Mouse (Mus musculus) CH12.LX (cell line): ENCODE data around the gene Ube2e3.

Source experiments
- BHLHE40 ChIP-seq: IDR thresholded peaks from 2 replicates; pipeline ENCODE4 v1.6.1; 2011; ENCODE audit warnings: mild to moderate bottlenecking, low read depth, low read length, improper control_type of control experiment
- CHD1 ChIP-seq: IDR thresholded peaks from 2 replicates; pipeline ENCODE4 v1.6.1; 2012; ENCODE audit warnings: low read depth, low read length, improper control_type of control experiment, inconsistent platforms
- CHD2 ChIP-seq: IDR thresholded peaks from 2 replicates; pipeline ENCODE4 v1.6.1; 2011; ENCODE audit warnings: low read length, improper control_type of control experiment
- CTCF ChIP-seq, 2 experiments: IDR thresholded peaks in 1 of 2; conservative IDR thresholded peaks in 1 of 2; 2 replicates each; pipeline ENCODE4 v1.5.1; 2011 to 2012; ENCODE audit warnings: low read depth in 2 of 2, low read length in 2 of 2, improper control_type of control experiment in 1 of 2, inconsistent platforms in 1 of 2, mild to moderate bottlenecking in 1 of 2, moderate library complexity in 1 of 2
- EP300 ChIP-seq: IDR thresholded peaks from 2 replicates; pipeline ENCODE4 v1.6.1; 2011; ENCODE audit warnings: low read length, improper control_type of control experiment
- ETS1 ChIP-seq: conservative IDR thresholded peaks from 2 replicates; pipeline ENCODE4 v1.6.1; 2012; ENCODE audit warnings: low read depth, mild to moderate bottlenecking, inconsistent platforms, low read length, improper control_type of control experiment, moderate library complexity
- GABPA ChIP-seq: IDR thresholded peaks from 2 replicates; pipeline ENCODE4 v1.6.1; 2012; ENCODE audit warnings: low read depth, low read length, improper control_type of control experiment, inconsistent platforms; ENCODE audit not compliant: insufficient replicate concordance
- KAT2A ChIP-seq: IDR thresholded peaks from 2 replicates; pipeline ENCODE4 v1.6.1; 2012; ENCODE audit warnings: low read length, improper control_type of control experiment, inconsistent platforms; ENCODE audit not compliant: insufficient replicate concordance
- NELFE ChIP-seq: IDR thresholded peaks from 2 replicates; pipeline ENCODE4 v1.6.1; 2011; ENCODE audit warnings: low read depth, low read length, improper control_type of control experiment
- POLR2A ChIP-seq: IDR thresholded peaks from 2 replicates; pipeline ENCODE4 v1.6.1; 2011; ENCODE audit warnings: low read depth, mild to moderate bottlenecking, improper control_type of control experiment, low read length
- SIN3A ChIP-seq: IDR thresholded peaks from 2 replicates; pipeline ENCODE4 v1.6.1; 2012; ENCODE audit warnings: low read length, improper control_type of control experiment, inconsistent platforms
- ZC3H11A ChIP-seq: IDR thresholded peaks from 2 replicates; pipeline ENCODE4 v1.6.1; 2012; ENCODE audit warnings: low read depth, mild to moderate bottlenecking, inconsistent platforms, low read length, improper control_type of control experiment
- ZKSCAN1 ChIP-seq: IDR thresholded peaks from 2 replicates; pipeline ENCODE4 v1.6.1; 2012; ENCODE audit warnings: low read depth, inconsistent platforms, low read length, improper control_type of control experiment, borderline replicate concordance

DNA sequence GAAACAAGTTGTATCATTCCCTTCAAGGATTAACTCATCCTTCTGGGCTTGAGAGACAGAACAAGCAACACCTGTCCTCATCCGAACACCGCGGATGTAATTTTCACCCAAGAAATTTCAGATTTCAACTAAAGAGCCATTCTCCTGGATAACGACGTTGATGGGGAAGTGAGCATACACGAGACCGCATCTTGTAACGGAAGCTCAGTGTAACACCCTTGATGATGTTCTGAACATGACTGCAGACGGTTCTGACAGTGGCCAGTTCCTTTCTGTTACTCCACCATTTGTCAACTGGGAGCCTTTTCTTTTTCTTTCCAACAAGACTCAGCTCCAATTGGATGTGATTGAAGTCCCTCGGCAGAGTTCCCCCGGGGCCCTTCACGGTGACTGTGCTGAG, 22.6 kb upstream of the Ube2e3 start:
- TF ChIP-seq CTCF (conservative IDR thresholded peaks at IDR 0.05 in 1 of 2, IDR thresholded peaks at IDR 0.05 in 1 of 2; ENCODE audit: low read depth in 2 of 2, low read length in 2 of 2) (no peak), ZKSCAN1 (no peak), BHLHE40 (peak; percentile 58), NELFE (no peak), POLR2A (no peak), SIN3A (0 out of 2 replicates have a peak, but pooled peaks have one; percentile 8), GABPA (no peak), ETS1 (no peak), CHD2 (no peak), ZC3H11A (no peak), EP300 (no peak), KAT2A (no peak), CHD1 (no peak)
